Mouse (Mus musculus) ovary, postnatal 10 days (tissue): ENCODE results near the gene Ipmk.
"Not testable (repeated sequence)": the region's sequence is repeated elsewhere in the genome, so short reads cannot be mapped to it uniquely, and the experiment has no call there.

ENCODE experiments used
- DNase-seq: peaks from one replicate; pipeline ENCODE4 v3.0.0; 2022; ENCODE audit warnings: low spot score

Ipmk gene

GRCm38 (mm10) chr10:71371881-71372280, 24.3 kb downstream of the Ipmk start:
- no peak for DNase-seq

GRCm38 (mm10) chr10:71373706-71374105, 26.1 kb downstream of the Ipmk start:
- no peak for DNase-seq

GRCm38 (mm10) chr10:71376014-71376413, 28.5 kb downstream of the Ipmk start:
- no peak for DNase-seq

- no peak for DNase-seq
Measured at GRCm38 (mm10) chr10:71380406-71380805, 32.8 kb downstream of the Ipmk start.

GRCm38 (mm10) chr10:71381471-71382033, 34.0 kb downstream of the Ipmk start:
- DNase-seq = no peak

- DNase-seq = no peak
Measured at GRCm38 (mm10) chr10:71382109-71382508, 34.5 kb downstream of the Ipmk start.

- DNase-seq = no peak
Measured at GRCm38 (mm10) chr10:71382858-71383551, 35.4 kb downstream of the Ipmk start.

GRCm38 (mm10) chr10:71383552-71383924, 36.0 kb downstream of the Ipmk start:
- not testable (repeated sequence) for DNase-seq

- DNase-seq = no peak
Measured at GRCm38 (mm10) chr10:71384159-71385044, 36.8 kb downstream of the Ipmk start.

GRCm38 (mm10) chr10:71389311-71389710, 41.7 kb downstream of the Ipmk start:
- no peak for DNase-seq

- DNase-seq = no peak
Measured at GRCm38 (mm10) chr10:71398383-71399145, 51.0 kb downstream of the Ipmk start.

- DNase-seq = no peak
Measured at GRCm38 (mm10) chr10:71399399-71399798, 51.8 kb downstream of the Ipmk start.

GRCm38 (mm10) chr10:71399987-71400386, 52.4 kb downstream of the Ipmk start:
- no peak for DNase-seq

- no peak for DNase-seq
Measured at GRCm38 (mm10) chr10:71400818-71401646, 53.5 kb downstream of the Ipmk start.

GRCm38 (mm10) chr10:71403638-71404037, 56.1 kb downstream of the Ipmk start:
- no peak for DNase-seq

GRCm38 (mm10) chr10:71405523-71406217, 58.1 kb downstream of the Ipmk start:
- no peak for DNase-seq

GRCm38 (mm10) chr10:71409948-71410347, 62.4 kb downstream of the Ipmk start:
- DNase-seq = no peak

- DNase-seq = no peak
Measured at GRCm38 (mm10) chr10:71413401-71413800, 65.8 kb downstream of the Ipmk start.

- no peak for DNase-seq
Measured at GRCm38 (mm10) chr10:71421531-71421930, 74.0 kb downstream of the Ipmk start.
